Mouse (Mus musculus) layer of hippocampus, adult 9-11 months (tissue): Measurements from ENCODE around the gene Mafb.

Experiments used
- DNase-seq: peaks from one replicate; pipeline ENCODE4 v3.0.0; 2022

The Mafb gene

DNA sequence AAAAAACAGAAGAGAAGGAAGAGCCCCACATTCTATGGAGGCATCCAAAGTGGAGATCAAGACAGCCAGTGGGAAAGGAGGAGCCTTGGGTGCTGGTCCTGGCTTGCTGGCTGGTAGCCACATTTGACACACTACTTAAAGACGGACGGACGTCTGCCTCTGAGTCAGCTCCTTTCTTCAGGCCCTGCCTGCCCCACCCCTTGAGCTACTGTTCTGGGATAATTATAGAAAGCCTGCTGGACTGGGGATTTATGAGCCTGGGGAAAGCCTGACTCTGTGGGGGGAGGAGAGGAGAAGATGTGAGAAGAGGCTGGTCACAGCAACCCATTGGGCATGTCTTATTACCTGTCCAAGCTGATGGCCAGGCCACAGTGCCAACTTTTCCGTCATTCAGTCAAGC, 45.0 kb downstream of the Mafb start:
- no peak for DNase-seq

DNA sequence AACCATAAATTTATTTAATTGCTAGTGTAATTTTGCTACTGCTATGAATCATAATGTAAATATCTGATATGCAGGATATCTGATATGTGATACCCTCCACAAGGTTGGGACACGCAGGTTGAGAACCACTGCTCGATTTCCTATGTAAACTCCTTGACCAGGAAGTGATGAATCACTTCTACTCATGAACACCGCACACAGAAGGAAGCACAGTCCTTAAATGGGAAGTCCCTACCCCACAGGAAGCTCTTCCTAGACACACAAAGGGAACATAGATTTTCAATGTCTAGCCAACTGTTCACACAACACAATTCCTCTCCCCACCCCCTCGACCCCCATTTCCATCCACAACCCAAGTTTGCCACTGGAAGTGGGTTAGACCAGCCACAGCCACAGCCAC, 48.6 kb downstream of the Mafb start:
- DNase-seq = no peak
